Mouse (Mus musculus): ENCODE data around the gene Trim3. TPM values are rescaled to one million over a fixed set of nuclear protein-coding genes. Genes with fewer than 3 reads are reported as not detected.

Trim3 gene
- polyA plus RNA-seq, 1 experiment from 2014 or later: 112 TPM

Other genes starting within 250 kb of the Trim3 start
- 43.7 and 45.1 TPM in 2 replicates for gene Fam160a2, start 233.5 kb downstream of the Trim3 start, polyA plus RNA-seq (2015; fragmentation: Nextera tagmentation; extraction: Ambion mirVana)
- gene Cnga4, start 229.0 kb downstream of the Trim3 start, polyA plus RNA-seq (2015; fragmentation: Nextera tagmentation; extraction: Ambion mirVana): 0.08 and 0.12 TPM in 2 replicates
- gene Cckbr, start 207.8 kb downstream of the Trim3 start, polyA plus RNA-seq (2015; fragmentation: Nextera tagmentation; extraction: Ambion mirVana): 5.2 and 5.5 TPM in 2 replicates
- gene Cavin3, start 151.3 kb downstream of the Trim3 start, polyA plus RNA-seq (2015; fragmentation: Nextera tagmentation; extraction: Ambion mirVana): 37.6 and 41.2 TPM in 2 replicates
- gene Smpd1, start 79.2 kb downstream of the Trim3 start, polyA plus RNA-seq (2015; fragmentation: Nextera tagmentation; extraction: Ambion mirVana): 88.5 and 94.2 TPM in 2 replicates
- gene Apbb1, start 51.9 kb downstream of the Trim3 start, polyA plus RNA-seq (2015; fragmentation: Nextera tagmentation; extraction: Ambion mirVana): 294 and 330 TPM in 2 replicates
- 0.39 TPM in 1 of 2 replicates, not detected in the other for gene Hpx, start 33.4 kb downstream of the Trim3 start, polyA plus RNA-seq (2015; fragmentation: Nextera tagmentation; extraction: Ambion mirVana)
- 145 and 150 TPM in 2 replicates for gene Timm10b, start 6.5 kb upstream of the Trim3 start, polyA plus RNA-seq (2015; fragmentation: Nextera tagmentation; extraction: Ambion mirVana)
- gene Arfip2, start 6.8 kb upstream of the Trim3 start, polyA plus RNA-seq (2015; fragmentation: Nextera tagmentation; extraction: Ambion mirVana): 81.8 and 92.0 TPM in 2 replicates
- 18.2 and 18.7 TPM in 2 replicates for gene Gm45799, start 7.0 kb upstream of the Trim3 start, polyA plus RNA-seq (2015; fragmentation: Nextera tagmentation; extraction: Ambion mirVana)
- gene Dnhd1, start 17.3 kb upstream of the Trim3 start, polyA plus RNA-seq (2015; fragmentation: Nextera tagmentation; extraction: Ambion mirVana): 1.1 and 1.3 TPM in 2 replicates
- 199 and 201 TPM in 2 replicates for gene Ilk, start 103.0 kb upstream of the Trim3 start, polyA plus RNA-seq (2015; fragmentation: Nextera tagmentation; extraction: Ambion mirVana)
- gene Rrp8, start 103.8 kb upstream of the Trim3 start, polyA plus RNA-seq (2015; fragmentation: Nextera tagmentation; extraction: Ambion mirVana): 24.9 and 26.0 TPM in 2 replicates
- gene Taf10, start 110.8 kb upstream of the Trim3 start, polyA plus RNA-seq (2015; fragmentation: Nextera tagmentation; extraction: Ambion mirVana): 100 and 110 TPM in 2 replicates
- gene Tpp1, start 118.7 kb upstream of the Trim3 start, polyA plus RNA-seq (2015; fragmentation: Nextera tagmentation; extraction: Ambion mirVana): 45.7 and 46.2 TPM in 2 replicates
- 14.3 and 14.8 TPM in 2 replicates for gene Dchs1, start 154.1 kb upstream of the Trim3 start, polyA plus RNA-seq (2015; fragmentation: Nextera tagmentation; extraction: Ambion mirVana)
- 178 and 195 TPM in 2 replicates for gene Mrpl17, start 177.5 kb upstream of the Trim3 start, polyA plus RNA-seq (2015; fragmentation: Nextera tagmentation; extraction: Ambion mirVana)